Mouse (Mus musculus) heart, adult 9 months (tissue): ENCODE measurements at regions not wholly inside any gene's neighbourhood (a gene's known extent, or its start where the extent isn't known, plus 50 kb on each side); places are given as distances from the start of the nearest gene placed in this dataset.
A peak's percentile ranks its signal among the peaks of the same experiment; 100 is the strongest.

Experiments
- DNase-seq, 2 experiments: peaks; one replicate each; pipeline ENCODE4 v3.0.0; 2022; ENCODE audit warnings: low spot score in 2 of 2

- DNase-seq, result no peak
Observed at GRCm38 (mm10) chr2:21044007-21044406, 75.3 kb upstream of the Arhgap21 start.

DNA sequence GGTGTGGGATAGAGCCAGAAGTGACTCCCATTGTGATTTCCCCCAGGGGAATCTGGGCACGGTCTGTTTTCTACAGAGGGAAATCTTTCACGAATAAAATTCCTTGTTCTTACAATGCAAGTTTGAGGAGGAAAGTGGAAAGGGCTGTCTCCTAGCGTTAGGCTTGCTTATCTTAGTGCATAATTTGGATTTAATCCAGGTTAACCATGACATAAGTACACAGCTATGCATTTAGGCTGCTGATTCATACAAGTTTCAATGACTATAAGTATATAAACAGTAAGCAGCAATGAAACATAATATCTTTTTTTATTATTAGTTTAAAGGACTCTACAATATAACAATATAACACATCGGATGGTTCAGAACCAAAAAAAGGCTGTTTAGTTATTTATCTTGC lies 74.6 kb upstream of the Arhgap21 start:
- no peak for DNase-seq

DNA sequence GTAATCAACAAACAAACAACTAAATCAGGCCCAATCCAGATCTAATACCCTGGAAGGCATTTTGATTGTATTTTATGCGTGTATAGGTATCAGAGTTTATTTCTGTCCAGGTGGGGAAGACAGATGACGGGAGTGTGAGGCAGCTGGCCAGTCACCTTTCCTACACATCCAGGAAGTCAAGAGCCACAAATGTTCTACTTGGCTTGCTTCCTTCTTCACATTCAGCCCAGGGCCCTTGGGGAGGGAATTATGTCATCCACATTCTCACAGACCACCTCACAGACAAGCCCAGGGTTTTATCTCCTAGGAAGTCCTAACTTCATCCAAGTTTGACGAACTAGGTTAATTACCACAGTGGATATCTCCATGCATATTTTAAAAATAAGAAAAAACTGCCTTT lies 68.9 kb upstream of the Arhgap21 start:
- DNase-seq, result peak; percentile 36 to 59

DNA sequence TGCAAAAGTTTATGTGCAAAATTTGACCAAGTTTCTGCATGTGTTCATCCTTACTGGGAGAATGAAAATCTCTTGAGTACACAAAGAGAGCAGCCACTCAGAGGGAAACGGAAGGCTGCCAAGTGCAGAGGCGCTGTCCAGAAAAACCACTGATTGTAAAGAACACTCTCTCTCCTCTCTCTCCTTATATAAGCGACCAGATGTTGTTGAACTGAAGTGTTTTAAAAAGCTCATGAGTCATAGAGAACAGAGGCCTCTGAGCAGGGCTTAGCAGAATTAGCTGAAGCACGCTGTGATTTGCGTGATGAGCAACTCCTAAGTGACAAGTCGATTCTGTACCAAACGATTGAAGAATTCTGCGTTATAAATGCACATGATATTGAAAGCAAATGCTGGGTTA lies 68.5 kb upstream of the Arhgap21 start:
- peak; percentile 79 to 83 for DNase-seq

DNA sequence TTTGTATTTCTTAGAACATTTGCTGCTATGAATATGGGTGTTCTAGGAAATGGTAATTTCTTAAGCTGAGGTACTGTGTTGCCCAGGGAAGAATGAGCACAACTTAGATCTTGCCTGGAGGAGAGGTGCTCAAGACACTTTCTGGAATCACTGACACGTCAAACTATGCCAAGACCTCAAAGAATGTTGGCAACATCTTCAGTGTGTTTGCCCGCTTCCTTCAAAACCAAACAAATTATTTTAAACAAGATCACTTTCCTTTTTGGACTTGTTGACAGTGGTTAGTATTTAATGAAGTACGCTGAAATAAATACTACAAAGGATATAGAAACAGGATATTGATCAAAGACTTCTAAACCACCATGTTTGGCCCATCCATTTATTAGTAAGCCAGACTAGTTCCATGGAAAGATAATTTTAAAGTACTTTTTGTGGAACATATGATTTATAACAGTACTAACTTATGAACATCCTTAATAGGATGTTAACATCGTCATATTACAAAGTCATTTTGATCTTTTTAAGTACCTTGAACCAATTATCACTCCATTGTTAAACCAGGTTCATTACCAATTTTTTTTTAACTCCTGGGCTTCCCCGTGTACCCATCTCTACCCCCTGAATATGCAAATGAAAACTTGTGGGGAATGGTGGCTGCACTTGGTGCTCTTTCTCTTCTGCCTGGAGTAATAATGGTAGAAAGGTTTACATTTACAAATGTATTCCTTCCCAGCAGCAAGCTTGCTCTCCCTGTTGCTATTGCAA lies 67.4 kb upstream of the Arhgap21 start:
- no peak for DNase-seq

DNA sequence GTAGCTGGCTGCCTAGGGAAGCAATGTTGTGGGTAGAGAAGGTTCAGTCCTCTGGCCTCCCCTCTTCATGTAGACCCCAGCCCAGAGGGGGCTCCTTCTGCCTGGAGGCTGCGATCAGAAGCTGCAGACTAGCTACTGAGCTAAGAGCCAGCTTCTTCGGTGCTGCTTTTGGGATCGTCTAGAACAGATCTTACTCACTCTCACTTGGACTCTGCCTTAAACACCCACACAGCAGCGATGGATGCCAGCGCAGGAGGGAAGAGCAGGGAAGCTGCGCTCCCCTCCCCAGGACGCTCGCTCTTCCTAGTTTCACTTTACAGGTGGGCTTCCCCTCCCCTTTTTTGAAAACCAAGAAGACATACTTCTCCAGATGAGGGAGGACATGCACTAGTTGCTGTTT lies 66.0 kb upstream of the Arhgap21 start:
- DNase-seq, result no peak

DNA sequence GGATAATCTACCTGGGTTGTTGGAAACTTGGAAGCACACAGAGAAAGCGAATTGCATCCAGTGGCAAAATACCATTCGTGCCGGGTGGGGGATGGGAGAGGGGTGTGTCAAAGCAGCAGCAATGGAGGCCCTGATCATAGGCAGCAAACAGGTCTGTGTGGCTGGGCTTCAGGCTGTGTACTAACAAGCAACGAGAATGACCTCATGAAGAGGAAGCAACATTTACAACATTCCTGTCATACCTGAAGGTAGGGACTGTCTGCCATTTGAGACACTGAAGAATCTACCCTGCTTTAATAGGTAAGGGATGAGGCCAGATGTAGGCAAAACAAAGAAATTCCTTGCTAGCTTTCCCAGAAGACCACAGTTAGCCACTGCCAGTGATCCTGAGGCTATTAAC lies 62.0 kb upstream of the Arhgap21 start:
- no peak for DNase-seq

DNA sequence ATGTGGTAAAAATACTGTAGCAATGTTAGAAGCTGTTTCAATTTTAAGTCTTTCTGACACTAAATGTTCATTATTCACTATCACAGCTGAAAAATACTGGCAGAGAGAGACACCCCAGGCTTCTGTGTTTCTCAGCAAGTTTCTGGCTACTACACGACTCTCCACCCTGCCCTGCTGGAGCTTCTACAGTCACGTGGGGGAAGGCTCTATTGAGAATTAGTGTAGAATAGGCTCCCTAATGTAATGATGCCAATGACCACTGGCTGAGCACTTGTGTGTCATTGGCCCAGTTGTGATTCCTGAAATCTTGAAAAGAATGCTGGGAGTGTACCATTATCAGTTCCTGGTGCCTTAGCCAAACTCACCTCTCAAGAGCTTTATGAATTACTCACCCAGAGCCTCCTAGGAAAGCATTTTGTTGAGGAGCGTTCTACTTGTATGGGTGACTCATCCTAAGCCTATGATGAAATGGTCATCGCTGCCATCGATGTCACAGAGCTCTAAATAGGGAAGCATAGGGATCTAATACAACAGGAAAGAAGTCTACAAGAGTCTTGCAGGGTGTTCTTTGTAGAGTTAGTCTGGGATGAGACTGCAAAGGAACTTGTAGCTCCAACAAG lies 60.8 kb upstream of the Arhgap21 start:
- DNase-seq, result peak; percentile 34 to 35

GRCm38 (mm10) chr2:21028605-21029004 lies 59.9 kb upstream of the Arhgap21 start:
- DNase-seq, result peak; percentile 56 to 81

DNA sequence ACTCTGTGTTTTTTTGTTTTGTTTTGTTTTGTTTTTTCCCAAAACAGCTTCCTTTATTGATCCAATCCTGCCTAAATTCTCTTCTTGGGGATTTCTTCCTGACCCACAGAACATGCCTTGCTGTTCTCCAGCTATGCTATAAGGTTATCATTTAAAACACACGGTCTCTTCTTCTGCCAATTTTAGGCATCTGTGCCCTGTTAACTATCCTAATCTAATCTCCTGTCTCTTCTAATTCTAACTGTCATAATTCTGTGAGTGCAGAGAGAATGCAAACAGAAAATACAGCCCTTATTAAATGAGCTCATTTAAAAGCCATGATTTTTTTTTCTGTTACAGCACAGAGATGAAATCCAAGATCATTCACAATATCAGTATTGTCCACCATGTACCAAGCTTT lies 49.9 kb upstream of the Arhgap21 start:
- no peak for DNase-seq
